Mouse (Mus musculus) stomach, embryonic 15.5 days (tissue): Measurements from ENCODE around the gene Naa40. TPM values are rescaled to one million over a fixed set of nuclear protein-coding genes. Genes with fewer than 3 reads are reported as not detected.
A peak's percentile ranks its signal among the peaks of the same experiment; 100 is the strongest.

Source experiments
- ATAC-seq: fragments of 200-750 bp; cut with Nextera tagmentation; 2 replicates; pipeline ENCODE4 v1.8.0; 2017; ENCODE audit warnings: low read depth, moderate number of reproducible peaks, moderate TSS enrichment; ENCODE audit not compliant: insufficient read depth, low FRiP score
- H3K27ac ChIP-seq: fragments of 300-500 bp; sonication (generic); 2 replicates; pipeline ENCODE4 v1.5.1; 2015; ENCODE audit warnings: mild to moderate bottlenecking, inconsistent platforms
- H3K27me3 ChIP-seq: fragments of 300-500 bp; sonication (generic); replicated peaks from 2 replicates; pipeline ENCODE4 v1.6.1; 2015; ENCODE audit warnings: inconsistent platforms
- H3K36me3 ChIP-seq: fragments of 300-500 bp; sonication (generic); 2 replicates; pipeline ENCODE4 v1.6.1; 2015; ENCODE audit warnings: inconsistent platforms
- H3K4me1 ChIP-seq: fragments of 300-500 bp; sonication (generic); 2 replicates; pipeline ENCODE4 v1.6.1; 2015; ENCODE audit warnings: inconsistent platforms
- H3K4me2 ChIP-seq: fragments of 300-500 bp; sonication (generic); 2 replicates; pipeline ENCODE4 v1.6.1; 2015; ENCODE audit warnings: mild to moderate bottlenecking, inconsistent platforms
- H3K4me3 ChIP-seq: fragments of 300-500 bp; sonication (generic); replicated peaks from 2 replicates; pipeline ENCODE4 v1.5.1; 2015; ENCODE audit warnings: inconsistent platforms
- H3K9ac ChIP-seq: fragments of 300-500 bp; sonication (generic); 2 replicates; pipeline ENCODE4 v1.6.1; 2015; ENCODE audit warnings: inconsistent platforms
- H3K9me3 ChIP-seq: fragments of 300-500 bp; sonication (generic); 2 replicates; pipeline ENCODE4 v1.6.1; 2016; ENCODE audit warnings: inconsistent platforms
- WGBS: fragments of 180-500 bp; shearing (Covaris S2); methylation state at CpG from one replicate; pipeline ENCODE4 v1.1.7; 2015; 5-methylcytosine and 5-hydroxymethylcytosine counted together
- polyA plus RNA-seq: library from polyadenylated mRNA; unstranded; fragments of >200 nt; fragmentation: Nextera tagmentation; extraction: Ambion mirVana; gene quantifications from 2 replicates; pipeline ENCODE4 v1.2.1, GENCODE M21; 2015

The Naa40 gene
- polyA plus RNA-seq, 1 experiment from 2014 or later: 47.0 TPM

DNA sequence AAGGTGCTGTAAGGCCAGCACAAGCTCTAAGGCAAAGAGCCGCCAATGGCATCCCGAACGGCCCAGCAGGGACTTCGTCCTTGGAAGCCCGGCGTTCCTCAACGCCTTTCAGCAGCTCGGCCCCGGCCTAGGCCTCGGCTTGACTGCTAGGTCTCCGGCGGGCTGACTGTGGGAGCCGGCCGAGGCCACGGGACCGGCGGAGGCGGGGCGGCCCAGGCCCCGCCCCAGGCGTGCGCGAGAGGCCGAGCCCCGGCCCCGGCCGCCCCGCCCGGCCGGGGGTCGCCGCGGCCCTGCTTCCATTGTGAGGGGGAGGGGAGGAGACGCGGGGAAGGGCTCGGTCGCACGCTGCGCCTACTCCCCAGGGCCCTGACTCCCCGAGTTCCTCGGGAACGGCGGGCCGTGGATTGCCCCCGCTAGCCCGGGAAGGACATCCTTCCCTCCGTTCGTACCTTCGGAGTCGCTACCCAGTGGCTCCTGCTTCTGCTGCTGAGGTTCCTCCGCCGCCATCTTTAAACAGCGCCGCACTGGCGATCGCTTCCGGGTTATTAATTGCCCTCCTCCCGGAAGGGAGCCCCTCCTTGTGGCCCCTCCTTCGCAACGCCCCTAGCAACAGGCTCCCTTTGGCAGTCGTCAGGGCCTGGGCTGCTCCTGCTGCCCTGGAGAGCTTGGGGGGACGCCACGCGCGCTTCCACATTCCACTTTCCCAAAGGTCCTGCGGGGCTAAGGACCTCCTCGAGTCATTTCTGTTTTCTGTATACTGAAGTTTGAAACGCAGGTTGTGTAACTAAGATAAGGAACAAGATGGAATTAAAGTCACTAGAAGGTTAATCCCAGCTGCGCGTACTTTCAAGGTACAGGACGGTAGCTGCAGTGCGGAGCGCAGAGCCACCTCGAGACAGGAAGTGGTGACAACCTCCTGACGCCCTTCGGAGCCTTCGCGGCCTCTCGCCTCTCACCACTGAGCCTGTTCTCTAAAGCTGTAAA lies 34.9 kb downstream of the Naa40 start, which contains the start of gene Otub1:
Gene Otub1, minus strand, starts transcription at position 564 of the 984 bp plus-strand sequence.
- Histone ChIP-seq H3K9me3 (no peaks in the 10 kb centered on the region), H3K36me3 (peaks cover 20% of the 10 kb centered on the region), H3K4me3 (peak within 1 kb of the TSS; percentile 94), H3K27ac (peak within 1 kb of the TSS; percentile 99), H3K4me1 (peaks cover 21% of the 10 kb centered on the region), H3K9ac (peak within 1 kb of the TSS; percentile 88), H3K27me3 (no peaks in the 10 kb centered on the region), H3K4me2 (peak within 1 kb of the TSS; percentile 64)
- peak; percentile 97 for ATAC-seq
- WGBS: under 1% methylated on average over 74 of the region's 79 CpGs

GRCm38 (mm10) chr19:7205326-7205725 lies 35.7 kb downstream of the Naa40 start:
- peak overlapping the region; percentile 94 for H3K4me3 ChIP-seq
- no peak for ATAC-seq
- peak overlapping the region; percentile 88 for H3K9ac ChIP-seq
- WGBS: 21% methylated on average over 7 of the region's 7 CpGs
- no peaks in the 10 kb centered on the region for H3K27me3 ChIP-seq
- peak overlapping the region; percentile 64 for H3K4me2 ChIP-seq
- H3K4me1 ChIP-seq: peaks cover 21% of the 10 kb centered on the region
- H3K36me3 ChIP-seq: peaks cover 25% of the 10 kb centered on the region
- no peaks in the 10 kb centered on the region for H3K9me3 ChIP-seq
- peak overlapping the region; percentile 99 for H3K27ac ChIP-seq

DNA sequence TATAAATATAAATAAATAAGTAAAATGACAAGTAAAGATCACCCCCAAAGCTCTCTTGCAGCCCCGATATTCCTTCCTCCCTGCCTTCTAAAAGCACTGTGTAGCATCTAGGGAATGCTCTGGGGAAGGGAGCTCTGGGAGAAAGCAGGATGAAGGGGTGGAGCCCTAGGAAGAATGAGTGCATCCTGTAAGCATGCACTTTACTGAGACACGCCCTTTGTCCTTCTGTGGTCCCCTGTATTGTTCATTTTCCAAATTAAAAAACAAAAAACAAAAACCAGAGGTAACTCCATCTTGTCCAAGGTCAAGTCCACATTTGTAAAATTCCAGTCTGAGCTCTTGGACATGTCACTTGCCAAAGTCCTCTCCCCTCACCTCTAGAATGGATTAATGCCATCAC lies 36.1 kb downstream of the Naa40 start:
- Histone ChIP-seq H3K4me1 (peaks cover 21% of the 10 kb centered on the region), H3K4me2 (peak overlapping the region; percentile 64), H3K27ac (peak overlapping the region; percentile 99; the same call in 1 of the 2 replicates), H3K9me3 (no peaks in the 10 kb centered on the region), H3K4me3 (peak overlapping the region; percentile 94), H3K9ac (no peak overlapping the region; the same call in 1 of the 2 replicates), H3K36me3 (peaks cover 29% of the 10 kb centered on the region), H3K27me3 (no peaks in the 10 kb centered on the region)
- no peak for ATAC-seq
- 52% methylated on average over 2 of the region's 2 CpGs for WGBS

GRCm38 (mm10) chr19:7200427-7200826 lies 40.6 kb downstream of the Naa40 start:
- peaks cover 24% of the 10 kb centered on the region for H3K4me1 ChIP-seq

DNA sequence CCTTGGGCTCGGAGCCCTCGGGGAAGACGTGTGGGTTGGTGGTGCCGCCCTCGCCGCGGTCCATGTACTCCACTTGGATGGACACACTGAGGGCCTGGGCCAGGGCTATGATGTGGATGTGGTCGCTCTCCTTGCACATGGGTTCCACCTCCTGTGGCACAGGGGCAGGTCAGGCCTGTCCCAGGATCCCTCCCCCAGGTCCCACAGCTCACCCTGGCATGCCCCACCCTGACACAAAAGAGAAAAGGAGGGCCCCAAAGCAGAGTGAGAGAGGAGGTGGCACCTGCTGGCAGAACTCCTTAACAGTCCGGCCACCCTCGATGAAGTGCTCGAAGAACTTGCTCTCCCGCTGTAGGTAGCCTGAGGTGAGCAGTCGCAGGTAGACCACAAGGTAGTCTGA lies 41.9 kb downstream of the Naa40 start:
- H3K27me3 ChIP-seq: no peaks in the 10 kb centered on the region
- no peak overlapping the region for H3K4me2 ChIP-seq
- peaks cover 12% of the 10 kb centered on the region for H3K4me1 ChIP-seq
- no peaks in the 10 kb centered on the region for H3K9me3 ChIP-seq
- H3K27ac ChIP-seq: no peak overlapping the region
- ATAC-seq: no peak
- no peak overlapping the region for H3K4me3 ChIP-seq
- H3K9ac ChIP-seq: no peak overlapping the region
- H3K36me3 ChIP-seq: peaks cover 57% of the 10 kb centered on the region
- WGBS: 91% methylated on average over 13 of the region's 13 CpGs

More at GRCm38 (mm10) chr19:7200427-7200826, 40.6 kb downstream of the Naa40 start:
- H3K27me3 ChIP-seq: no peaks in the 10 kb centered on the region
- no peaks in the 10 kb centered on the region for H3K9me3 ChIP-seq
- no peak overlapping the region for H3K4me2 ChIP-seq
- WGBS: 50% methylated on average over 1 of the region's 1 CpGs
- no peak overlapping the region for H3K27ac ChIP-seq
- H3K4me3 ChIP-seq: no peak overlapping the region
- no peak overlapping the region for H3K9ac ChIP-seq
- ATAC-seq: no peak
- peaks cover 58% of the 10 kb centered on the region for H3K36me3 ChIP-seq

DNA sequence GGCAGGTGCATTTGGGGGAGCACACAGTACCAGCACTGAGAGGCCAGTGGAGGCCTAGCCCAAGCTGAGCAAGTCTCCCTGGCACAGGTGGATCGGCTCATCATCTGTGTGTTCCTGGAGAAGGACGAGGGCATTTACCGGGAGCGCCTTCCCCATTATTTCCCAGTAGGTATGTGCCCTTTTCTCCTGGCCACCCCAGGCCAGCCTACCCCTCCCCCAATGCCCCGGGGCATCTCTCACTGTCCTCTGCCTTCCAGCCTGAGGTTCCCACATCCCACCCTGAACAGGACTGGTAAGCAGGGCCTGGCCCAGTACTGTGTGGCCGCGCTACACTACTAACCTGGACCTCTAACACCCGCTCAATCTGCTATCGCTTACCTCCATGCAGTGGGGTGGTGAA lies 43.5 kb downstream of the Naa40 start:
- no peak for ATAC-seq

GRCm38 (mm10) chr19:7196741-7197270 lies 44.2 kb downstream of the Naa40 start:
- peaks cover 13% of the 10 kb centered on the region for H3K4me1 ChIP-seq
- H3K9ac ChIP-seq: no peak overlapping the region
- no peak overlapping the region for H3K27ac ChIP-seq
- peaks cover 38% of the 10 kb centered on the region; the same call in 1 of the 2 replicates for H3K36me3 ChIP-seq
- peak; percentile 66 for ATAC-seq
- WGBS: 23% methylated on average over 17 of the region's 17 CpGs
- H3K4me2 ChIP-seq: no peak overlapping the region
- no peaks in the 10 kb centered on the region for H3K27me3 ChIP-seq
- no peaks in the 10 kb centered on the region for H3K9me3 ChIP-seq
- no peak overlapping the region for H3K4me3 ChIP-seq

More for the DNA sequence above, 43.5 kb downstream of the Naa40 start:
- Histone ChIP-seq H3K9ac (no peak overlapping the region), H3K4me2 (no peak overlapping the region), H3K27me3 (no peaks in the 10 kb centered on the region), H3K27ac (no peak overlapping the region), H3K36me3 (peaks cover 40% of the 10 kb centered on the region), H3K4me3 (no peak overlapping the region), H3K4me1 (peaks cover 9% of the 10 kb centered on the region), H3K9me3 (no peaks in the 10 kb centered on the region)
- 80% methylated on average over 9 of the region's 9 CpGs for WGBS

- Histone ChIP-seq H3K4me2 (no peak overlapping the region), H3K36me3 (peaks cover 38% of the 10 kb centered on the region; the same call in 1 of the 2 replicates), H3K9me3 (no peaks in the 10 kb centered on the region), H3K27me3 (no peaks in the 10 kb centered on the region), H3K4me1 (peaks cover 16% of the 10 kb centered on the region), H3K27ac (no peak overlapping the region), H3K4me3 (no peak overlapping the region), H3K9ac (no peak overlapping the region)
- WGBS: 19% methylated on average over 33 of the region's 33 CpGs
- ATAC-seq: peak; percentile 2; the same call in 1 of the 2 replicates
Observed at GRCm38 (mm10) chr19:7195900-7196728, 44.9 kb downstream of the Naa40 start.

- Histone ChIP-seq H3K9me3 (no peaks in the 10 kb centered on the region), H3K9ac (no peak overlapping the region), H3K27me3 (no peaks in the 10 kb centered on the region), H3K36me3 (peaks cover 6% of the 10 kb centered on the region; the same call in 1 of the 2 replicates), H3K4me2 (no peak overlapping the region), H3K27ac (no peak overlapping the region), H3K4me3 (no peak overlapping the region), H3K4me1 (peaks cover 16% of the 10 kb centered on the region)
- 68% methylated on average over 2 of the region's 2 CpGs for WGBS
- ATAC-seq: no peak
Observed at GRCm38 (mm10) chr19:7192561-7192967, 48.4 kb downstream of the Naa40 start.

- H3K4me3 ChIP-seq: no peak overlapping the region
- H3K9ac ChIP-seq: no peak overlapping the region
- WGBS: 40% methylated on average over 6 of the region's 6 CpGs
- no peaks in the 10 kb centered on the region for H3K9me3 ChIP-seq
- no peak overlapping the region for H3K27ac ChIP-seq
- no peaks in the 10 kb centered on the region for H3K36me3 ChIP-seq
- H3K27me3 ChIP-seq: no peaks in the 10 kb centered on the region
- no peak overlapping the region for H3K4me2 ChIP-seq
- 0 out of 2 replicates have a peak, but pooled peaks have one; percentile 20 for ATAC-seq
- peaks cover 13% of the 10 kb centered on the region for H3K4me1 ChIP-seq
Observed at GRCm38 (mm10) chr19:7191639-7192038, 49.3 kb downstream of the Naa40 start.

DNA sequence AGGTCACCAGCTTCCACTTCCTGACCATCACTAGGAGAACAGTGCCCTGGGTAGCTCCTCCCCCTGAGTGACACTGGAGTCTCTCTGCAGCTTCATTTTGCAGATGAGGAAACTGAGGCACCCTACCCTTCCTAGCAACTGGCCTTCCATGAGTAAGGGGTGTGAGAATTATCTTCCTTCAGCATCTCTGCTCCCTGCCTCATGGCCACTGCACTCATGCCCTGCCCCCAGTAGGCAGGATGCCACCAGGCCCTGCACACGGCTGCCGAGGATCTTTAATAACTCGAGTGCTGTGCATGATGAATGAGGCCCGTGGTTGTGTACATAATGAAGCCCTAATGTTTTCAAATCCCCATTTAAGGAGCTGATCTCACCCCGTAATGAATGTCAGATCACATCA lies 50.0 kb downstream of the Naa40 start:
- ATAC-seq: no peak
- Histone ChIP-seq H3K27me3 (no peaks in the 10 kb centered on the region), H3K36me3 (no peaks in the 10 kb centered on the region), H3K4me3 (no peak overlapping the region), H3K4me2 (no peak overlapping the region), H3K9ac (no peak overlapping the region), H3K27ac (no peak overlapping the region), H3K4me1 (peaks cover 12% of the 10 kb centered on the region), H3K9me3 (no peaks in the 10 kb centered on the region)
- WGBS: 30% methylated on average over 5 of the region's 5 CpGs
